Mouse (Mus musculus) cerebellum, adult (tissue): Measurements from ENCODE around the gene Polr2b.

ENCODE experiments used
- ATAC-seq: cut with Nextera tagmentation; 2 replicates; pipeline ENCODE4 v1.9.2; 2017; ENCODE audit warnings: mild to moderate bottlenecking, moderate library complexity, mixed read lengths; ENCODE audit not compliant: insufficient number of reproducible peaks, low FRiP score, low TSS enrichment

Polr2b gene

GRCm38 (mm10) chr5:77385221-77385620 is 75.3 kb downstream of the Polr2b start:
- no peak for ATAC-seq

DNA sequence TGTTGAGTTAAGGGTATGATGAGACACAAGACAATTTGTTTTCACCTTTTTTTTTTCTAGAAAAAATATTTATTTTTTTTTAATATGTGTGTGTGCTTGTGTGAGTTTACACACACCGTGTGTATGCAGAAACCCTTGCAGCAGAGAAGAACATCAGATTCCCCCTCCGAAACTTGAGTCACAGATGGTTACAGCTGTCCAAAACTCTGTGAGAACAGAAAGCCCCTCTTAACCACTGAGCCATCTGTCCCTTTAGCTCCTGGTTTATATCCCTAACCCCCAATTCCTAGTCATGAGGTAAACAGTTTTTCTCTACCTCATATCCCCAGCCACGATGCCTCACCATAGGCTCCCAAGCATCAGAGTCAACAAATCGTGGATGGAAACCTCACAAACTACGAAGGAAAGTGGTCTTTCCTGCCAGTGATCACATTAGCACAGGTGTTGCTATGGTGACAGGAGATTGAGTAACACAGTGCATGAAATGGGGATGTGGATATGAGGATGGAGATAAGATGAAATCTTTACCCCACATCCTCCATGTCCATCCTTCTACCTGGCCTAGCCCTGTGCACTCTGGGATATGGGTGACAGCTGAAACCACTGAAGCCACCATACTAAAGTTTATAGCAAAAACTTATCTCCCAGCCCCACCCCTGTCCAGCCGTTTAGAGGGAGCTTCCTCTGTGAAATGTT is 76.1 kb downstream of the Polr2b start:
- ATAC-seq, result no peak

DNA sequence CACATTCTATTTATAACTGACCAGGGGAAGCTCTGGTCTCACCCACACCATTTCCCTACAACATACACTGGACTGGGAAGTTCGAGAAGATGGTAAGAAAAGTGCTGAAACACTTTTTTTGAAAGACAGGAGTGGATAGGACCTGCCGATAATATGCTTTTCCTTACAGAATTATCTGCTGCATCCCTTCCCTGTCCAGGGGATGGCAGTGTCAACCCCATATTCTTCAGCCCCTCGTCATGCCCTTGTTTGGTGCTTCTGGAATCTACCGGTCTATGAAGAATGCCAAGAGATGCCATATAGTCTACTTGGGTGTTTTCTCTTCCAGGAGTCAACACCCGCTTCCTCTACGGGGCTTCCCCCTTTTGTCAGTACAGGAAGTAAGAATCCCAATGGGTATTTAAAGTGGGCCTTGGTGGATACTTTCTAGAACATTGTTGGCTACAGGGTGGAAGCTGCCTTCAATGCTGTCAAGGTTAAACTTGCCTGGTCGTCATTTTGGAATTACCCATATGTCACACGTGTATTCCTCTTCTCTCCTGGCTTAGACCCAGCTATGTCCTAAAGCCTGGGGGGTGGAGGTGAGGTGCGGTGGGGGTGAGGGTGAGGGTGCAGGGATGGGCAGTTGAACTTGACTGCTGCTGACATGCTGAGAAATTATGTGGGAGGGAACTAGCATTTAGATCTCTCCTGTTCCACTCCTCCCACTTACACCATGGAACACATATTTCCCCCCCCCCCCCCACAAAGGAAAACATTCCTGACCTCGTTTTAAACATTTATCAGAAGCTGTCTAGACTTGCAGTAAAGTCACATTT is 76.9 kb downstream of the Polr2b start:
- ATAC-seq, result no peak

- ATAC-seq, result no peak
These were observed 77.4 kb downstream of the Polr2b start for GRCm38 (mm10) chr5:77387414-77387704.

DNA sequence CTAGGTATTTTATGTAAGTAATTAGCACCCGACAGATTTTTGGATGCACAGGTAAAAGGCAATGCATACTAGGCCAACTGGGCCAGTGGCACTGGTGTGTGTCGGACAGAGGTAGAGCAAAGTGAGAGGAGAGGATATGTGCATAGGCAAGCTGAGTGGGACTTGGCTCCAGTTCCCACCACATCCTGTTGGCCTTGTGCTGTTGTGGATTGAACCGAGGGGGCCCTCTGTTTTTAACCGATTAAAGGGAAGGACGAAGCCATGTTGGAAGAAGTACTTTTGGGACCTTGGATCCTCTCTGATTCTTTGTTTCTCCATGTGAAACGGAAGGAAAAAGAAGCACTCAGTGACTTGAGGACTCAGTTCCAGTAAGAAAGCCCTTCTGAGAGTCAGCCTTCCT is 78.4 kb downstream of the Polr2b start:
- no peak for ATAC-seq

DNA sequence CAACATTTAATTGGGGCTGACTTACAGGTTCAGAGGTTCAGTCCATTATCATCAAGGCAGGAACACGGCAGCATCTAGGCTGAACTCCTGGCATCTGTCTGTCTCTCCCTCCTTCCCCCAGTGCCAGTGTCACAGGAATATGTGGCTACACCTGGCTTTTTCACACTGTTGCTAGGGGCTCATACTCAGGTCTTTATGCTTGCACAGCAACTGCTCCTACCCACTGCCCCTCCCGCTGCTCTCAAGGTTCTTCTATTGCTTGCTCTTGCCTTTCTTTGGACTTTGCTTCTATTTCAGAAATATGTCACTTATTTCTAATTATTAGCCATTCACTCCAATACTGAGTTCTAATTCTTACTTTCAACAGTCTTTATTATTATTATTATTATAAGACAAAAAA is 80.3 kb downstream of the Polr2b start:
- no peak for ATAC-seq

DNA sequence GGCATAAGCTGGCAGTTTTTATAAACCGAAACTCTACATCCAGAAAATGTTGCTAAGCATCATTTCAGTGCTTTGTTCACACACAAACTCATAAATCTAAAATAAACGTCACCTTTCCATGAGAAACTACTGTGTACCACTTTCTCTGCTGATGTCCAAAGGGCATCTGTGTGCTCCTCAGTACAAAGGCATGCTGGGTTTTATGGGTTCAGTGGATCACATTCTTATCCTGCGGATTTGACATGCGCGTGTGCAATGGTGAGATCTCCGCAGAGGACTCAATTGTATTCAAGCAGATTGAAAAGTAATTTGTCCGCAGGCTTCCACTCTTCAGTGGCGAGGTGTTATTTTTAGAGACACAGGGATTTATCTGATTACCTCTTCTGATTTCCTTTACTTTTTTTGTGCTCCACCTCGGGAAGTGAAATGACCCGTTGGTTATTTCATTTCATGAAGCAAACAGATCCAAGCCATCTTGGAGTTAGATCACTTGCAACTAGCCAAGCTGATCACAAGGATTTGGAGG is 83.2 kb downstream of the Polr2b start:
- ATAC-seq, result no peak

DNA sequence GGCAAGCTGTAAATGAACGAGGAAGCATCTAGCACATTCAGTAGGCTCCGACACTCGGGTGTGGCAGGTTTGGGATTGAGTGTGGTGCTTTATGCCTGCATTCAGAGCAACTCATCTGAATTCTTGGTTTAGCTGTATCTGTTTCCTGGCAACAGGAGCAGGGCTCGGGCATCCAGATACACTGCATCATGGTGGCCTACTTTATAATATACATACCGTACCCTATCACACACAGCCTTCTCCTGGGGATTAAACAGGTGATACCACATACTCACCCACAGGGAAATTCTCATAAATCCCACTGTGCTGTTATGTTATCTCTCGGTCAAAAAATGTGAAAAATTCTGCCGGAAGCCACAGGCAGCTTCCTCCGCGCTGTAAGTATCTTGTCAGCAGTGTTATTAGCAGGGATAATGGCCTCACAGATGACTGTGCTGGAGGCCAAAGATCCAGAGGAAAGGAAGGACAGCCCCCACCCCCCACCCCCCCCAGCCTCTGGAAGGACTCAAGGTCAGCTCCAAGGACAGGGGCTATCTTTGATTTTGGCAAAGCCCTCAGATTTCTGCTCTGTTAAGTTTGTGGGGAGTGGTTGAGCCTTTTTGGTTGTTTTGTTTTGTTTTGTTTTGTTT is 84.2 kb downstream of the Polr2b start:
- no peak for ATAC-seq

GRCm38 (mm10) chr5:77398285-77399057 is 88.5 kb downstream of the Polr2b start:
- ATAC-seq, result no peak
